Mouse (Mus musculus) cerebellum, adult 9-11 months (tissue): ENCODE measurements at regions not wholly inside any gene's neighbourhood (a gene's known extent, or its start where the extent isn't known, plus 50 kb on each side); places are given as distances from the start of the nearest gene placed in this dataset.

Source experiments
- DNase-seq: peaks from one replicate; pipeline ENCODE4 v3.0.0; 2022

DNA sequence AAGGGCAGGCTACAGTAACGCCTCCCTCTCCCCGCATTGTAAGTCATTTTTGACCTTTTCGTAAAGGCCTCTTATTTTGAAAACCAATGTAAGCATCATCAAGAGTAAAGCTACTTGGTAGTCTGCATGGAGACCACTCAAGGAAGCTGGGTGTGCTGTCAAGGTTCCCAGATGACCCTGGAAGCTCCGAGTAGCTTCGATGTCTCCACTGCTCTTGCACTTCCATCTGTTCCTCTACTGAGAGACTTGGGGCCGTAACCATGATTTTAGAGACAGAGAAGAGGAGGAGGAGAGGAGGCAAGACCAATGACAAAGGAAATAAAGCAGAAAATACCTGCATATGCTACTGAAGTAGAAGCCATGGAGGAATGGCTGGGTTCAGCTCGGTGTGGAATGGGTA, 256.0 kb downstream of the Gm11361 start:
- DNase-seq, result no peak

DNA sequence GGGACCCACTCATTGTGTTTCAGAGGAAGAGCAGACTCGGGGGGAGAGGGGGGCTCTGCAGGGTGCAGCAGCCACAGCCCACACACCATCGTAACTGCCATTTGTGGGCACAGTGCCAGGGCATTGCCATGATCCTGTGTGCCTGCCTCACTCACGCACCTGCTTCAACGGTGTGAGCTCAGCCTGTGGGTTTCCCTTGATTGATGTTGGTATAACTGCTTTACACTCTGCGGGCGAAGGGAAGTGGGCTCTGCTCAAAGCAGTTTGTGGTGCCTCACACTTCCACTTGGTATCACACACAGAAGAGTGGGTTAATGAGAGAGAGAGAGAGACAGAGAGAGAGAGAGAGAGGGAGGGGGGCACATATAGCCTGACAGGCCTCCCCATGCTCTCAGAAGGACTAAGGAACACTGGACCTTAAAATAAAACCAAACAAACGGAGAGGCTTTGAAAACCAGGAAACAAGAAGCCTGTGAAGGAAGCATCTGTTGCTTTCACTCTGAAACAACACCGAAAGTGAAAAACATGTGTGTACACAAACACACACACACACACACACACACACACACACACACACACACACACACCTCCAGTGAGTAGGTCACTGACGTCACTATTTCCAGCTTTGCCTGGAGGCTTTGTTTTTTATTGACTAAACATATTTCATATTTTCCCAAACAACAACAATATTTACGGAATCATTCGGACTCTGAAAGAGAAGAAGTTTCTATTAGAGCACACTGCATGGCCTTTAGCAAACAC, 255.4 kb downstream of the Gm11361 start:
- no peak for DNase-seq

DNA sequence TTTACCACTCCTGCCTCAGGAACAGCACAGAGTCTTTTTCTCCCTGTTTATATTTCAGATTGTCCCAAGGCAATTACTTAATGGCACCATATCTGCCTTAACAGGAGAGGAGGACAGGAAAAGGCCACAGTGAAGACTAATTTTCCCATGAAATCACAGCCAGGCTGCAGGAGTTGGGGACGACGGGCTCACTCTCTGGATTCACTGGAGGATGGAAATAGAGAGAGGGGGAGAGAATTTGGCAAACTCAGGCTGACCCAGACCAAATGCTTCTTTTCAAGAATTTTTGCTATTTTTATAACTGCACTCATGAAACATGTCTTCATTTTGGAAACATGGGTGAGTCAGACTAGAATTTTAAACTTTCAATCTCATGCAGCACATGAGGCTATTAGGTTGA, 250.9 kb downstream of the Gm11361 start:
- no peak for DNase-seq

- no peak for DNase-seq
Observed at GRCm38 (mm10) chr13:28507783-28508182, 250.5 kb downstream of the Gm11361 start.

- no peak for DNase-seq
Observed at GRCm38 (mm10) chr13:28504340-28504739, 247.0 kb downstream of the Gm11361 start.

DNA sequence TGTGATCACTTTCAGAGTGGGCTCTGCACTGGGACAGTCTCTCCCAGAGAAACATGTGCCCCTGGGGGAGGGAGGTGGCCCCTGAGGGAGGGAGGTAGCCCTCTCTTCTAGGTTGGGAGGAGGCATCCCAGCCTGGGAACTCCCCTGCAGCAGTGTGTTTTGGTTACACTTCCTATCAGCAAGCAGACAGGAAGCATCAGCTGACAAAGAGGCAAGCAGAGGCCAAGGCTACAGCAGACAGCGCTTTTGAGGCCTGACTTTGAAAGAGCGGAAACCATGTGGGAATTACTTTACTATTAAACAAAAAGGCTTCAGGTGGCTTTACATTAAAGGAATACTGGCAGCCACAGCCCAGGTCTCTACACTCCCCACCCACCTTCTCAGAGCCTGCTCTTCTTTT, 244.8 kb downstream of the Gm11361 start:
- DNase-seq, result no peak

GRCm38 (mm10) chr13:28500697-28501096, 243.4 kb downstream of the Gm11361 start:
- no peak for DNase-seq

GRCm38 (mm10) chr13:28497483-28497882, 240.2 kb downstream of the Gm11361 start:
- no peak for DNase-seq

DNA sequence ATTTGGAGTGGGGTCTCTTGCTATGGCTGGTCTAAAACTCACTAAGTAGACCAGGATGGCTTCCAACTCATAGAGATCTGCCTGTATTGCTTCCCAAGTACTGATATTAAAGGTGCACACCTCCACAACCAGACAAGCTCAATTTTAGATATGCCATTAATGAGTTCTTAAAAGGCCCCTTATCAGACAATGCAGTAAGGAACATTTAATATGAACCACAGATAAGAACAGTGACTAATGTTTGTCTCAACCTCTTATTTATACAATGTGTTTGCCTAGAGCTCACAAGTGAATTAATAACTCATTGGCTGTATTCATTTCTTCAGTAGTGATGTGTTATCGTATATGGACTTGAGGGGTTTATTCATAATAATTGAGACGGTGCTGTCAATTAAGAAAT, 234.7 kb downstream of the Gm11361 start:
- DNase-seq, result no peak

GRCm38 (mm10) chr13:28483727-28484126, 226.4 kb downstream of the Gm11361 start:
- DNase-seq, result no peak

DNA sequence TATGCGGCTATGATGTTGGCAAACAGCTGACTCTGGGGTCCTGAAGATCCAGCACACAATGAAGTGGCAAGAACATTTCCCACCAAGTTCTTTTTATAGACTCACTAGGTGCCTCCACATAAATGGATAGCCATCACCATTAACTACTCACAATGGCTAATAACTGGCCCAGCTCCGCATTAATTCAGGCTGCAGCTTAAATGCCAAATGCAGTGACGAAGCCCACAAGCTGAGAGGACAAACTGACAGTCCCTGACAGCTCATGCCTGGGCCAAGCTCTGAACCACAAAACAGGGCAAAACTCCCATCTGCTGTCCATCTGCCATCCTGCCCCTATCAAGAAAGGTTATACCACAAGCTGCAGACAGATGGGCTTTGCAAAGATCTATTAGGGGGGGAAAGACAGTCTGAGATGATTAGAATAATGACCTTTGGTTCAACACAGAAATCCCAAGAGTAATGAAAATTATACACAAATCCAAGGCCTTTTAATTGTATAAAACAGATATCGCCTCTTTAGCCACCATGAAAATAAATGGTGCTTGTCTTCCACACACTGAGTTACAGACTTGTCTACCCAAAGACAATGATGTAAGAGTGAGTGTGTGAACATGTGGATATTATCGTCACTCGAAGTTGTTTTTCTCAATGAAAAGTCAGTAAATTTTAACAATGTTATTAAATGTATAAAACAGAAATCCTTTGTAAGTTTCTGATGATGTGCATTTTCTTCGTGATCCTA, 224.1 kb downstream of the Gm11361 start:
- peak; percentile 75 for DNase-seq

- no peak for DNase-seq
Observed at GRCm38 (mm10) chr13:28466151-28466550, 208.8 kb downstream of the Gm11361 start.

GRCm38 (mm10) chr13:28465187-28465880, 208.0 kb downstream of the Gm11361 start:
- DNase-seq, result no peak

GRCm38 (mm10) chr13:28461281-28461680, 204.0 kb downstream of the Gm11361 start:
- DNase-seq, result no peak

DNA sequence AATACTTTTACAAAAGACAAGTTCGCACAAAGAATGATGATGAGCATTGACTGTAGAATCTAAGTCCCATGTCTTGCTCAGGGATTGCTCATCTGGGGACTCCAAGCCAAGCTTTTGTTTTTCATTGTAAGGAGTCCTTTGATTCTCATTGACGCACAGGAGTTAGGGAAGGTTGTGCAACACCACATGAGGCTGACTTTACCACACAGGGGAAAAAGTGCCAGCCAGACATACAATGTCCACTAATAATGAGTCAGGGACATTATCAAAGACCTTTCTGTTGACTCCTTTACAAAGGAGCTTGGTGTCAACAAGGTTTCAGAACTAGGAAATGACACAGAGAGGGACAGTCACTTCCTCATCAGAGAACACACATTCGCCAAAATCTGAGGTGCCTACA, 200.1 kb downstream of the Gm11361 start:
- no peak for DNase-seq

GRCm38 (mm10) chr13:28455878-28456277, 198.6 kb downstream of the Gm11361 start:
- DNase-seq, result no peak

DNA sequence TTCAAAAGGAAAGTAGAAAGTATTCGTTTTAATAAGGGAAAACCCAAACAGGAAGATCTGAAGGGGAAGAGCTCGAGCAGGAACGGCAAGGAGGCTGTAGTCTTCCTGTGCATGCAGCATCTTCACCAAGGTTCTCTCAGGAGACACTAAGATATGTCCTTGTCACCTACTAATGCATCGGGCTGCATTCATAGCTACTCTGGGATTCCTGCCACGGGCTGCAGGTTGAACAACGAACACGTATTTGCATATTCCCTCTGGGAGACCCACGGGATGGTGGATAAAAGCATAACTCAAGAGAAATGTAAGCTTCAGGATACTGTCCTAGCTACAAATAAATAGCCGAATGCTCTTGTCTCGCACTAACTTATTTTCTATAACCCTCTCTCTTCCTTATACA, 197.7 kb downstream of the Gm11361 start:
- no peak for DNase-seq

DNA sequence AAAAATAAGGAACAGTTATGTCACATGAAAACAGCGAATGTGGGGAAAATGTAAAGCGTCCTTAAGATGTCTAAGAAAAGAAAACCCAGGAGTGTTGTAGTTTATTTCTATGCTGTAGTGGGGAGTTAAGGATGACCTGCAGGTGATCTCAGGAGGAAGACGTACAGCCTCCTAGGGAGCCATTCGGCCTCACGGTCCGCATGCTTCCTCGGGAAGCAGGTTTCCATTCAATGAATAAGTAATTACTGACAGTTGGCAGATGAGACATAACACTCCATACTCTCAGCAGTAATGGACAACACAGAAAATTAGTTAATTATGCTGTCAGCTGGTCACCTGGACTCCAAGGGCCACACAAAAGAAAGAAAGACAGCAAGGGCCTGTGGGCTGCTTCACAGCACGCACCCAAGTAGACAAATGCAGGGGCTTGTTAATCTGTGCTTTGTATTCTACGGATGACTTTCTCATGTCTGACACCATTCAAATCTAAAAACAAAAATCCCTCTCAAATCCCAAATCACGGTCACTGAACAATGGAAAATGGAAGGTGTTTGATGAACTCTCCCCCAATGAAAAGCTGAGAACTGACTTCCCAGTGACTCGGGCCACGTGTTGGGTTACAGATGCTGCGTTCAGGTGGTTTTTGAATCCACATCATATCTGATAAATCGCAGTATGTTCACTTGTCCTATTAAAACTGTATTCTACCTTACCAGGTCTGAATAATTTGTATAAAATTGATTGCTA, 193.5 kb downstream of the Gm11361 start:
- DNase-seq, result no peak

DNA sequence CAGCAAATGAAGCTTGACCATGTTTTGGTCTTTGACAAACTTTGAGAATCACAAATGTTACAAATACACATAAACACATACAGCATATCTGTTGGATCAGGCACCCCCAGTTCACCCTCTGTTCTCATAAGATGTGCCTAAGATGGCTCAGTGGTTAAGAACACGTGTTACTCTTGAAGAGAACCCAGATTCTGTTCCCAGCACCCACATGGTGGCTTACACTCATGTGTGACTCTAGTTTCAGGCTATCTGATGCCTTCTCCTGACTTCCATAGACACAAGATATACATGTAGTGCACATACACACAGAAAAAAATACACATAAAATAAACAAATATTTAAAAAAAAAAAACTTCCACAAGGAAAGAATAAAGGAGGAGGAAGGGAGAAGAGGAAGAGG, 191.7 kb downstream of the Gm11361 start:
- no peak for DNase-seq

DNA sequence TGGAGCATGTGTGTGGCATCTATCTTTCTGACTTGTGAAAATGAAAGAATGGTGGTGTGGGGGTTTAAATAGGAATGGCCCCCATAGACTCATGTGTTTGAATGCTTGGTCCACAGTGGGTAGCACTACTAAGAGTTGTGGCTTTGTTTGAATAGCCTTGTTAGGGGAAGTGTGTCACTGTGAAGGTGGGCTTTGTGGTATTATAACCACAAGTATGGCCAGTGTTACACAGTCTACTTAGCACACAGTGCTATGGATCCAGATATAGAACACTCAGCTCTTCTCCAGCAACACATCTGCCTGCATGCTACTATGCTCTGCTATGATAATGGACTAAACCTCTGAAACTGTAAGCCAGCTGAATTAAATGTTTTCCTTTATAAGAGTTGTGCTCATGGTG, 184.9 kb downstream of the Gm11361 start:
- DNase-seq, result no peak

DNA sequence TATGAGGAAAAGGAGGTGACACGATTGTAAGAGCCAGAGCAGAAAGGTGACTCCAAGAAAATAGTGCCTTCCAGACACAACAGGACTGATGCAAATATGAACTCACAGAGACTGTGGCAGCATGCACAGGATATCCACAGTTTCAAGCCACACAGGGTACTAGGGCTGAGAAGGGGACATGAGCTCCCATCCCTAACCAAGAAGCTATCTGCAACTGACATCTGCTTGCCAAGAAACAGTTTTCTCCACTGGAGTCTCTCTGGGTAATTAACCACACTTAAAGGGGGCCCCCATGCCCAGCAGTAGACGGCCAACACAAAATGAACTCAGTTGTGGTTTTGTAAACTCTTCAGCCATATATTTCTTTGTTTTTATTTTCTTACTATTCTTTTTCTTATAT, 176.1 kb downstream of the Gm11361 start:
- DNase-seq, result no peak

DNA sequence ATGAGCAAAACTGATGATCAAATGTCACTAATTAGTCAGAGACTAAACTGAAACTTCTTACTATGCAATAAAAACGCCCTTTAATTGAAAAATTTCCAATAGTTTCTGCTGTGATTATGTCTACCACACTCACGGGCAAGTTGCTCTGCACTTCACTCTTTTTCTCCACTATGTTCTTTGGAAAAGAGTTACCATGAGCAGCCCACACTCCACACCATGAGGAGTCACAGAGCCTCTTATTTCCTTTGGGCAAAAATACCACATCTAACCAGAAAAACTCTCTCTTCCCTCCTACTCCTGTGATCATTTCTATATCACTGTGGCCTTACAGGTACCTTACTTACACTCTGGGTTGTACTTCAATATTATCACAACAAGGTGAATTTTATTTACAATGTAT, 174.7 kb downstream of the Gm11361 start:
- DNase-seq, result no peak

DNA sequence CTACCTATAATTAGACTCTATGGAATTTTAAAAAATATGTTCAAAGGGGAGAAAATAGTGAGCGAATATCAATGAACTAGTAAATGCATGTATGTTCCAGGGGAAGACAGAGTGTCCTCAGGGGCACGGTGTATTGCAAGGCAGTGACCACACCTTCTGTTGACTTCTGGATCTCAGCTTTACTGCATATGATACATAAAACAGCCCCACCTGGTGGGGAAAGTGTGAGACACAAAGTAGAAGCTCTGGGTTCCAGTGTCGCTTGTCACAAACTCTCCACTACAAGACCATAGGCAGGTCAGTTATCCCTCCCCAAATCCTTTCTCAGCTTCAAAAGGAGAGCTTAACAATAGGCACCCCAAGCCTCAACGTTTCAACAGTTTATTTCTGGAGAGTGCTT, 168.8 kb downstream of the Gm11361 start:
- DNase-seq, result no peak
